Mouse (Mus musculus): ENCODE results near the gene Zdhhc4.

Gene Zdhhc4

DNA sequence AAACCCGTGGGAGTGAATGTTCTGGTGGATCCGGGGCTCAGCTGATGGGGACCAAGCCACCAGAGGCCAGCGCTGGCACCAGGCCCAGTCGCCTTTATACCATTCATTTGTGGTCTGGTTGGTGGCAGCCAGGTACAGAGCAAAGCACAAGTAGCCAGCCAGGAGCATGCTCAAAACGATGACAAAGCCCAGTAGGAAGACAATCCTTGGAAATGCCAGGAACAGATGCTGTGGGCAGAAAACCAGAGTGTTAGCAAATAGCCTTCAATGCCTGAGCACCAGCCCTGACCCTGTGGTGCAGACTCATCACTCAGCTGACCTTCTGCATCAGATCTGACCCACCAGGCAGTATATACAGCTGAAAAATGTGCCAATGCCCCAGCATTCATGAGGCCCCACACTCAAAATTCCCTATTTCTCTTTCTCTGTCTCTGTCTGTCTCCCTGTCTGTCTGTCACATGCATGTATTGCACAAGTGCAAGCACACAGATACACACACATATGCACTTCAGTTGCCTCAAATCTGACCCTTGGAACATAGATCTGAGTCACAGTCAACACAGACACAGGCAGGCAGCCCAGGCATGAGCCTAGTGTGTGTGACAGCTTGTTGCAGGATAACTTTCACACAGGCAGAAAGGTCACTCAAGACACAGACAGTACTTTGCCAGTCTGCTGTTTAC lies 12.3 kb downstream of the Zdhhc4 start:
- DNase-seq: peak; percentile 62

DNA sequence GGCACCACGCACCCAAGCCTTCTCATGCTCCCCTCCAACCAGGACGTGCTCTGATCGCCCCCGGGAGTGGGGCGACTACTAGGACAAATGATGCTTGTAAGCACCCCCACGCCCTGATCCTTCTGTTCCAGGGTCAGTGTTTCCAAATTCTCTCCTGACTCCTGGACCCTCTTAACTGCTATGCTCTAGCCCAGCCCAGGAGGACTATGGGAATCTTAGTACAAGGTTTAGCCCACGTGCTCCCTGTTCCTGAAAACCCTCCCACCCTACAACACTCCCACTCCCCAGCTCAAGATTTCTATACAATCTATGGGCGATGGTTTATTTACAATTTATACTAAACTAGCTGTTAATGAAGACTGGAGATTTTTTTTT lies 13.6 kb downstream of the Zdhhc4 start:
- no peak for DNase-seq

DNA sequence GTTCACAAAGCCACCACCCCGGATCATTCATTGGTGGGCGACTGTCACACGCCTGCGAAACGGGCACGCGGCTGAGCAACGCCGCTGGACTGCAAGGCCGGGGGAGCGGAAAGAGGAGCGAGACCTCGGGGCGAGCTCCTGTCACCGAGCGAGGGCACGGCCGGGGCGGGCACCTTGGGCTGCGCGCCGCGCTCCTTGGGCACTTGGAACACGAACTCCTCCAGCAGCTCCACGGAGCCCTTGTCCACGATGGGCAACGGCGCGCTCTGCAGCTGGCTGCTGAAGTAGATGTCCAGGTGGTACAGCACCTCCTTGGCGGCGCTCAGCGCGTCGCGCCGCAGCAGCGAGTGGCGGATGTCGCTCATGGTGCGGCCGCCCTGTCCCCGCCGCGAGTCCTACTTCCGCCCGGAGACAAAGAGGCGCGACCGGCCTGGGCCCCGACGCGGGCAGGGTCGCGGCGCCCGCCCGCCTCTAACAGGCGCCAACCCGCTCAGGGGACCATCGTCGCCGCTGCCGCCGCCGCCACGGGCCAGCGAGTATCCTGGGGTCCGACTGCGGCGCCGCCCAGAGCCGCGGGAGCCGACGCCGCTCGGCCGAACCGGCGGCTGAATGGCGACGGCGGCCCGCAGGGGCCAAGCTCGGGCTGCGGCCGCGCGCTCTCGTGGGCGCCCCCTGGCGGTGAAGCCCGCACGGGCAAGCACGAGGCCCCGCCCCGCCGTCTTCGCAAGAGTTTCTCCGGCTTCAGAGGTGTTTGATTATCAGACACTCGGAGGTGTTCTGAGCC lies 14.1 kb downstream of the Zdhhc4 start, which contains the start of gene E130309D02Rik:
TSS of gene E130309D02Rik (minus strand) at position 631 of the 784 bp plus-strand sequence.
- DNase-seq: peak; percentile 87

DNA sequence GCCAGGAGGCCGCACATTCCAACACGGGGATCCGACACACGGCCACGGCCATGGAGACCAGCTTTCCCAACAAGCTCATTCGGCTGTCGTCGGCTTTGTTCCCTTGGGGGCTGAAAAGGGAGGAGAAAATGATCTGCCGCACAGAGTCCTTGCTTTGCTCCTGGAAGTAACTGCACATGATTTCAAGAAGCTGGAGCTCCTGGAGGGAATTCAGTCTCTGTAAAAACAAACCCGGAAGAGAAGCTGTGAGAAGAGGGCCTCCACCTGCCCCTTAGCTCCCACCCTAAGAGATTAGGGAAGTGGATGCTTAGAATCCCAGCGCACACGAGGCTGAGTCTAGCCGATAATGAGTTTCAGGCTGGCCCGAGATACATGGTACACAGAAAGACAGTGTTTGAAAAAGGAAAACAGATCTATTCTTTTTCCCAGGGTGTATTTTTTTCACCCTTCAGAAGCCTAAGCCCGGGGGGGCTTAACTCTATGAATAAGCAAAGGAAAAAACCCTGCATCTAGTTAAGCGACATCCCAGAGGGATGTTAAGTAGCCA lies 14.8 kb downstream of the Zdhhc4 start:
- DNase-seq: no peak

DNA sequence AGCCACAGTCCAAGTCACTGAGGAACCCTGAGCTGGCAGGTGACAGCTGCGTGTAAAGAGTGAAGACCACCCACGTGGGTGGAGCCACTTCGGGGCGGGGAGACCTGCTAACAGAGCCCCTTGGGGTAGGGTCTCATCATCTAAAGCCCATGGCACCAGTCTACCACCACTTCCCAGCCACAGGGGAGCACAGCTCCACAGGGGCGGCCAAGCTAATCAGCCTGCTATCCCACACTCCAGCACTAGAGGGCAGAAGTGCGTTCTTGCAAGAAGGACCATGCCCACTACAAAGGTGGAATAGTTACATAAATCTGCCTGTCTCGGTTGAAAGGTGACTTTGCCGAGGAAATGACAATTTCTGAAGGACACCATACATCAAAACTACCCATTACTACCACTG lies 17.2 kb downstream of the Zdhhc4 start:
- peak; percentile 83 for DNase-seq

DNA sequence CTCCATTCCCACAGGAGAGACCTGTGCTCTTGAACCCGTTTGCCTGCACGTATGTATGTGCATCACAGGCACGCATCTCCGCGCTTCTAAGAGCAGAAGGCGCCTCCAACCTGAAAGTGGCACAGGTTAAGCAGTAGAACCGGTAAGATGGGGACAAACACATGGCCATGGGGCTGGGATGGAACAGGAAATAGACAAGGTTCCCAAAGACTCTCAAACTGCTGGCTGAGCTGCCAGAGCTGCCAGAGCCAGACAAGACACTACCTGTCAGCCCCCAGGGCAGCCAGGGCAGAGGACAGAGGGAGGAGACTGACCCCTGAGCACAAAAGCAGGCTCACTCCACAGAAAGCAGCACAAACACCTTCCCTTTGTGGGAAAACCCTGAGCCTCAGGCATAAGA lies 19.1 kb downstream of the Zdhhc4 start:
- no peak for DNase-seq

DNA sequence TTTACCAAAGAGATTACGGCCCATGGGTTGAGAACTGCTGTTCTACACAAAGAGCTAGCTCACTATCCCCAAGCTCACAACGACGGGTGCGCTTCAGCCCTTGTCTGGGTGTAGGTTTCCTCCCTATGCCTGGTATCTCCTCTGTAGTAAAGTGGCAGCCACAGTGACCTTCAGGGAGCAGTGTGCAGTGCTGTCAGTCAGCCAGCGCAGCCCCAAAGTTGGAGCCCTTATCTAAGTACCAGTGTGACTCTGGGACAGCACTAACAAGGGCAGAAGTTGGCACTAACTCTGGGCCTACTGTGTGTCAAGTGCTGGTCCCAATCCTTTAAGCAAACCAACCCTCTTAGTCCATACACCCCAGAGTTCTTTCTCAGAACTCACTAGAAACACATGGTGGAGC lies 20.2 kb downstream of the Zdhhc4 start:
- no peak for DNase-seq

DNA sequence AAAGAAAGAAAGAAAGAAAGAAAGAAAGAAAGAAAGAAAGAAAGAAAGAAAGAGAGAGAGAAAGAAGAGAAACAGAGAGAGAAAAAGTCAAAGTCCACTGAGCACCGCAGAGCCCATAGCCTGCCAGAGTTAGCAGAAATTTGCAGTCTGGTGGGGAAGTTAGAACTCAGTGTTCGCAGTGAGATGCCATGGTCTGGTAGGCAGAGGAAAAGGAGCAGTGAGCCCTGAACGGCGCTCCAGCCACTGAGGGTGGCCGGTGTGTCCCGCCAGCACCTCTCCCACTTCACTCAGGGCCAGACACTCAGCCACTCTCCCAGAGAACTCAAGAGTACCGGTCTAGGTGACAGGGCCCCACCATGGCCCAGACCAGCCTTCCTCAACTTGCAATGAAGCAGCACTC lies 24.8 kb downstream of the Zdhhc4 start:
- no peak for DNase-seq

DNA sequence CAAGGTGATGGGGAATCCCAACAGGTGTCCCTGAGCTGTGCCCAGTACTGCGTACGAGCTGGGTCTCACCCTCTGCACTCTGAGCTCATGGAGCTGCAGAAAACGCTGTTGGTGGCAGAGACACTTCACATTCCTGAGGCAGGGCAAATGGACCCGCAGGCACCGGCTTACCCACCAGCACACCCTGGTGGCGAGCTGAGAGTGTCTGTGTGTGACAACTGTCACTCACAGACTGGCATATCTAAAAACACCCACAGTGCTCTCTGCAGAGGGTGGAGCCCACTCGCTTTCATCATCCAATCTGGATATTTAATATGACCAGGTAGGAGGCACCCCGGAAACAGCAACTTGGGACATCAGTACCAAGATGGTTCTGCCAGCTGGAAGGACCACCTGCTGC lies 27.8 kb downstream of the Zdhhc4 start:
- no peak for DNase-seq

DNA sequence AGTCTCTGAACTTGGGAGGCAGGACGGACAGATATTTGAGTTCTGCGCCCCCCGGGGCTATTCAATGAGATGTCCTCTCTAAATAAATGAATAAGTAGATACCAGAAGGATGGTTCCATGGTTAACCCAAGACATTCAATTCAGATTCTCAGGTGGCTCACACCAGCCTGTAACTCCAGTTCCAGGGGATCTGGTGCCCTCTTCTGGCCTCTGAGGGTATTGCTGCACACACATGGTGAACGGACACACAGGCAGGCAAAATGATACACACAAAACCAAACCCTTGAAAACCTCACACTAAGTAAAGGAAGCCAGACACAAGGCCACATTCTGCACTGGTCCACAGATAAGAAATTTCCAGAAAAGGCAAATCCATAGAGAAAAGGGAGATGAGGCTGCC lies 29.4 kb downstream of the Zdhhc4 start:
- DNase-seq: peak; percentile 44

DNA sequence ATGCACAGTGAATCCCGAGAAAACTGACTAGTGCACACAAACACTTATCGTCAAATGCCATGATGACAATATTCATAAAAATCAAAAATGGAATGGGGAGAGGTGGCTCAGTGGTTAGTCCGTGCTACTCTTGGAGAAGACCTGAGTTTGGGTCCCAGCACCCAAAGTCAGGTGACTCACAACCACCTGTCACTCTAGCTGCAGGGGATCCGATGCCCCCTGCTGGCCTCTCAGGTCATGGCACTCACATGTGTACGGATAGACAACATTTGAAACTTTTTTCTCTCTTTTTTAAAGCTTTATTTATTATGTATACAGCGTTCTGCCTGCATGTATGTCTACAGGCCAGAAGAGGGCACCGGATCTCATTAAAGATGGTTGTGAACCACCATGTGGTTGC lies 30.7 kb downstream of the Zdhhc4 start:
- no peak for DNase-seq

DNA sequence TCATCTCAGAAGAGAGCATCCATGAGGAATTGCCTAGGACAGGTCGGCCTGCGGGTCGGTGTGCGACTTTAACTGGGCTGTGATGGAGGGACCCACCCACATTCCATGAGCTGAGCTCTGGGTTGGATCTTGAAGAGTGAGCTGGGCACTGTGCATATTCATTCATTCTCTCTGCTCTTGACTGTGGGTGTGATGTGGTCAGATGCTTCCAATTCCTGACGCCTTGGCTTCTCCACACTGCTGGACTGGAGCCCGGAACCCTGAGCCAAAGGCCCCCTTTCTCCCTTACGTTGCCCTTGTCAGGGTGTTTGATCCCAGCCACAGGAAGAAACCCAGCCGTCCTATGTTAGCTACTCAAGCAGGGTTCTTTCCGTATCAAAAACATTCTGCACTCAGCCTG lies 31.1 kb downstream of the Zdhhc4 start:
- no peak for DNase-seq

DNA sequence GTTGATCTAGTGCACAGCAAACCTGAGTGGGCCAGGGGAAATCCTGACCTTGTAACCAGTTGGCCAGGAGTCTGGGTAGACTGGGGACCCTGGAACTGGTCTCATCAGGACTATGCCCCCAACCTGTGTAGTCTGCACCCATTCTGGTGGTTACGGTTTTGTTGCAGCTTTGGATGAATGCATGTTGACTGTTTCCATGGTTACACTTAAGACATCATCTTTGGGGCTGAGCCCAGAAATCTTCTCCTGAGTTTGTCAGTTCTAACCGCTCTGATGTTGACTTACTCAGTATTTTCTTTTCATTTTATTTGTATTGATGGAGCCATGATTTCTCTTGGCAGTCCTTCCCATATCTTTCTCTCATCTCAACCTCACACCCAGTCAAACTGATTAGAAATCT lies 33.7 kb downstream of the Zdhhc4 start:
- no peak for DNase-seq

DNA sequence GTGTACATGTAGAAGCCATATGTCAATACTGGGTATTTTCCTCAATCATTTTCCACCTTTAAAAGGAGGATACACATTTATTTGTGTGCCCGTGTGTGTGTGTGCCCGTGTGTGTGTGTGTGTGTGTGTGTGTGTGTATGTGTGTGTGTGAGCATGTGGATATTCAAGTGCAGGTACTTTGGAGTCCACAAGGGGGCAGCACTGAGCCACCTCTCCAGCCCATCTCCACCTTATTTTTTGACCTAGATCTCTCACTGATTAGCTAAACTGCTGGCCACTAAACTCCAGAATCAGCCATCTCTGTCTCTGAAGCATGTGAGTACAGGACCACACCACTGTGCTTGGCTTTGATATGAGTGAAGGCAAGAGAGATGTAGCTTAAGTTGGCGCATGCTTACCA lies 34.2 kb downstream of the Zdhhc4 start:
- DNase-seq: no peak

DNA sequence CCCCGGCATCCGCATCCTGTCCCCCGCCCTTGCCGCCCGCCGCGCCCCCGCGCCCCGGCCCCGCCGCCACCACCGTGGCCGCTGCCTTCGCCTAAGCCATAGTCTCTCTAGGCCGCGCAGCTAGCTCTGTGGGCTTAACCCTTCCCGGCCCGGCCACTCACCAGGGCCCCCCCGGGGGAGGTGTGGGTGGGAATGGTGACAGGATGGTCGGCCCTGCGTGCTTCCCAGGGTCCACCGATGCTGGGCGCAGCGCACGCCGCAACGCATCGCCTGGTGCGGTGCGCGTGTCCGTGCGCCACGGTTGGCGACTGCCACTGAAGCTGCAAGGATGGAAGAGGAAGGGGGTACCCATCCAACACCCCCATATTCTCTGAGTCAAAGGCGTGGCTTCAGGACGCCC lies 35.7 kb downstream of the Zdhhc4 start, which contains the start of gene Zfp853:
TSS of gene Zfp853 (minus strand) at position 220 of the 400 bp plus-strand sequence.
- DNase-seq: no peak

DNA sequence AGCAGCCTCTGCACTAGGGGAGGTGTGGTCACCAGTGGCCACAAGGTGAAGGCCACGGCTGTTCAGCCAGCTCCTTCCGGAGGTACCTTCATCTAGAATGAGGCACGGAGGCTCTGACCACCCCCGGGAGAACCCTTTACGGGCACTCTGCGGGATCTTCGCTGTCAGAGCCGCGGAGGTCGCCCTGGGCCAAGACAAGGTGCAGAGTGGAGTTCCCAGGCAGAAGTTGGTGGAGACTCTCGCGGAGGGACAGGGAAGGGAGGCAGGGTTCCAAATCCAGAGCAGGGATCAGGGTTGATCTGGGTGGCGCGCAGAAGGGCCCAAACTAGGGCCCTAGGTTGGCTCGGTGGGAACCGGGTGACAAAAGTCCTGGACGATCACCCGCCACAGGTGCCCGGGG lies 36.2 kb downstream of the Zdhhc4 start:
- no peak for DNase-seq

DNA sequence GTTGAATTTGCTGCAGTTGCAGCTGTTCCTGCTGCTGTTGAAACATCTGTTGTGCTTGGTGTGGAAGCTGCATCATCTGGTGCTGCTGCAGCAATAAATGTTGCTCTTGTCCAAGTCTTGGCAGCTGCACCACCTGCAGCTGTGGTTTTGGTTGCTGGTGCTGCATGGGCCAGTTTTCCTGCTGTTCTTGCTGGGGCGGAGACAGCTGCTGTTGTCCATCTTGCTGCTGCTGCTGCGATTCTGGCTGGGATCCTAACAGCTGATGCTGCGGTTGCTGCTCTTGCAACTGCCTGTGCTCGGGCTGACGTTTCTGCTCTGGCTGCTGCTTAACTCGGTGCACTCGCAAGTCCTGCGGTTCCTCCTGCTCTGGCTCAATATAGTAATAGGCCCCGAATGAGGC lies 39.8 kb downstream of the Zdhhc4 start:
- no peak for DNase-seq

DNA sequence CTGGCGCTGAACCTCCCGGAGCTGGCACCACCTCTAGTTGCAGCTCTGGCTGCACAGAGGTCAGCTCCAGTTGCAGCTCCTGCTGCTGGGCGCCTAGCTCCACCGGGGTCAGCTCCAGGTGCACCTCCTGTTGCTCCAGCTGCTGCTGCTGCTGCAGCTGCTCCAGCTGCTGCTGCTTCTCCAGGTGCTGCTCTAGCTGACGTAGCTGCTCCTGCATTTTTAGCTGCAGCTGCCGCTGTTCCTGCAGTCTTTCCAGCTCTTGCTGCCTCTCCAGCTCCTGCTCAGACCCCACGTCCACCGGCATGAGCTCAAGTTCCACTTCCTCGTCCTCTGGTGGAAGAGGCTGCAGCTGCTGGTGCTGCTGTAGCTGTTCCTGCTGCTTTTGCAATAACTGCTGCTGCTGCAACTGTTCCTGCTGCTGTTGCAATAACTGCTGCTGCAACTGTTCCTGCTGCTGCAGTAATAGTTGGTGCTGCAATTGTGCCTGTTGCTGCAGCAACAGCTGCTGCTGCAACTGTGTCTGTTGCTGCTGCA lies 40.6 kb downstream of the Zdhhc4 start:
- DNase-seq: no peak

DNA sequence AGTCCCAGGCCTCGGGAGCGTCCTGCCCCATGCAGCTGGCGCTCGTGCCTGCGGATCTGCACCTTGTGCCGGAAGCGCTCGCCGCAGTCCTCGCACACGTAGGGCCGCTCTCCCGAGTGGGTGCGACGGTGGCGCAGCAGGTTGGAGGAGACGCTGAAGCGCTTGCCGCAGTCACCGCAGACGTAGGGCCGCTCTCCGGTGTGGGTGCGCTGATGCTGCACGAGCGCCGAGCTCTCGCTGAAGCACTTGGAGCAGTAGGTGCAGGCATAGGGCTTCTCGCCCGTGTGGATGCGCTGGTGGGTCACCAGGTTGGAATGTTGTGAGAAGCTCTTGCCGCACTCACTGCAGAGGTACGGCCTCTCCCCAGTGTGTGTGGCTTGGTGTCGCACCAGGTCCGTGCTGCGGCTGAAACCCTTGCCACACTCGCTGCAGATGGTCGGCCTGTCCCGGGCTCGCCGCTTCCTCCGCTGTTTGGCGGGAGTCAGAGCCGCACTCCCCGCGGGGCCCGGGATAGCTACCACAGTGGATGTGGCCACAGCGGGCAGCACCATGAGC lies 41.2 kb downstream of the Zdhhc4 start:
- peak; percentile 56 for DNase-seq

DNA sequence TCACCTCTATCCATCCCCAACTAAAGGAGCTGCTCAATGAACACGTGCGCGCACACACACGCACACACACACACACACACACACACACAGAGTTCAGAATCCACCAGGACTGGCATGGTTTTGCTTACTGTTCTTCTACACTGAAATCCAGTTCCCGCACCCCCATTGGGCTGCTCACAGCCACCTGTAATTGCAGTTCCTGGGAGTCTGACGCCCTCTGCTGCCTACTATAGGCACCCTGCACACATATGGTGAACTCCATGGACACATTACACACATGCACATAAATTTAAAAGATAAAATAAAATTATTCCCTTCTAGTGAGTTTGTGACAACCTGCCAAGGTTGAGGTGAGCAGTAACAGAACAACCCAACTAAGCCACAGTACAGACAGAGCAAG lies 44.3 kb downstream of the Zdhhc4 start:
- DNase-seq: no peak

DNA sequence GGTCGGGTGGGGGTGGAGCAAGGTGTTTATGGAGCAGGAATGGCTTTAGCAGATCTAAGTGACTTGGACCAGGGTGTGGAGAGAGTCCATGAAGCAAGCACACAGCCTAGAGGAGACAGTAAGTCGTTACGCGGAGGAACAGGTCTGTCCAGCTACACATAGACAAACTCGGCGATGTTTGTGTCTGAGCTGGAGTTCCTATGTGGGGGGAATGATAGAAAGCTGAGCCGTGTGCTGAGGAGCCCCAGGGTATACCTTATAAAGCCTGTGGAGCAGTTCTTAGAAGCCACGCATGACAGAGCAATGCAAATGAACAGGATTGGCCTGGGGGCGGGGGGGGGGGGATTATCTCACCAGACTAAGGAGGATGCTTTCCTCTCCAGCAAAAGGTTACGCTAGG lies 49.8 kb downstream of the Zdhhc4 start:
- no peak for DNase-seq

DNA sequence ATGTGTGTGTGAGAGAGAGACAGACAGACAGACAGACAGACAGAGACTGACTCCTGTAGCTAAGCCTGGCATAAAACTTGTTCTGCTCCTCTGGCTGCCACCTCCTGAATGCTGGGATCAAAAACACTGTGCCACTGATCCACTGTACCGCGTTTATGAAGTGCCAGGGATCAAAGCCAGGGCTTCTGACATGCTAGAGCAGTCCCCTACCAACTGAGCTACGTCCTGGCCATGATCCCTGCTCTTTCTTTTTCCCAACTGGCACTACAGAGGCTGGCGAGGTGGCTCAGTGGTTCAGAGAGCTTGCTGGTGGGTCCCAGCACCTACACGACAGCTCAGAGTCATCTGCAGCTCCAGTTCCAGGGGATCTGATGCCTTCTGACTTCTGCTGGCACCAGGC lies 53.3 kb downstream of the Zdhhc4 start:
- DNase-seq: no peak

DNA sequence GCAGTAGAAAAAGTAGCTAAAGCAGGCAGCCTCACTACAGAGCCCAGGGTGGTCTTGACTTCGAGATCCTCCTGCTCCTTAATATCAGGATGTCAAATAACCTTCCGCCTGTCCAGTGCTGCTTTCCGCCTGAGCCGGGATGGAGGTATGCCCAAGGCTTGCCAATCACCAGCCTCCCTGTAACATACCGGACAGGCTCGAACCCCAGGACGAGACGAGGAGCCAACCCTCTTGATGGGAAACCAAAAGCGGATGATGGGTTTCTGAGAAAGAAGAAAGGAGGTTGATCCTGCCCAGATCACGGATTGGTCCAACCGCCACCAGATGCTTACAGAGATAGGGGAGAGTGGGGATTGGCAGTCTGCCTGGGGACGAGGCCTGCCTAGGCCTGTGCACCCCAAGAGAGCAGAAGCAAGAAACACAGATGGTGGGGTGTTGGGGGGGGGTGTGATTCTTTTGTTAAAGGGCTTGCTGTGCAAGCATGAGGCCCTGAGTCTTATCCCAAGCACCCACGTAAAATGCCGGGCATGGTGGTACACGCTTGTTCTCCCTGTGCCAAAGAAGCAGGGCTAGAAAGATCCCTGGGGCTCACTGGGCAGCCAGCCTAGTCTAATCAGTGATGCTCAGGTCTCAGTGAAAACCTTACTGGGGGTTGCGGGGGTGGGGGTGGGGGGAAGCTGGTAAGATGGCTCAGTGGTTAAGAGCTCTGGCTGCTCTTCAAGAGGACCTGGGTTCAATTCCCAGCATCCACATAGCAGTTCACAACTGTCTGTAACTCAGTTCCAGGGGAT lies 56.3 kb downstream of the Zdhhc4 start:
- no peak for DNase-seq
